Mouse (Mus musculus) forelimb bud, embryonic 11.5 days (tissue): ENCODE results near the gene Ica1l.
"Not testable (repeated sequence)": the region's sequence is repeated elsewhere in the genome, so short reads cannot be mapped to it uniquely, and the experiment has no call there.

Source experiments
- DNase-seq: peaks from one replicate; pipeline ENCODE4 v3.0.0-alpha.2; 2012; ENCODE audit warnings: low read depth, low spot score

The Ica1l gene

DNA sequence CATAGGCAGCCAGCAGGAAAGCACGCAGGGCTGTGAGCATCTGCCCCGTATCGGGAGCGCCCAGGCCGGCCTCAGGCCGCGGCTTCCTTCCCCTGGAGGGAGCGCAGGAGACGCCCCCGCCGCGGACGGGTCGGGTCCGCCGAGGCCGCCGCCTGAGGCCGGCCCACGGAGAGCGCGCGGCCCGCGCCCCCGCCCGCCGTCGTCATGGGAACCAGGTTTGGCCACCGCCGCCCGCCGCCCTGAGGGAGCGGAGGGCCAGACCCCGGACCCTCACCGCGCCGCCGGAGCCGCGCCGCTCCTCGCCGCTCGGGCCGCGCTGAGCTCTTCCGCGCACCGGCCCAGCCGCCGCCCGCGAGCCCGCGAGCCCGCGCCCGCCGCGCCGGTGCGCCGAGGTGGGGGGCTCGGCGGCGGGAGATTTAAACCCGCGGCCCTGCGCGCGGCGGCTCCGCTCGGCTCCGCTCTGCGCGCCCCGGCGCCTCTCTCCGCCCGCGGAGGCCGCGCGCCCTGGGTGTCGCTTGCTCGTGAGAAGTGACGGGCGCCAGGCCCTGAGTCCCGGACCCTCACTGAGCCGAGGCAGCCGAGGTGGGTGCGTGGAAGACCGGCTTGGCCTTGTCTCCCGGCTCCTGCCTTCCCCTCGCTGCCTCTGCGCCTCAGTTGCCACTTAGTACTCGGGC, at the start of gene Ica1l:
Gene Ica1l (minus strand): TSS at position 389 of the 674 bp plus-strand sequence.
- DNase-seq: peak; percentile 39

DNA sequence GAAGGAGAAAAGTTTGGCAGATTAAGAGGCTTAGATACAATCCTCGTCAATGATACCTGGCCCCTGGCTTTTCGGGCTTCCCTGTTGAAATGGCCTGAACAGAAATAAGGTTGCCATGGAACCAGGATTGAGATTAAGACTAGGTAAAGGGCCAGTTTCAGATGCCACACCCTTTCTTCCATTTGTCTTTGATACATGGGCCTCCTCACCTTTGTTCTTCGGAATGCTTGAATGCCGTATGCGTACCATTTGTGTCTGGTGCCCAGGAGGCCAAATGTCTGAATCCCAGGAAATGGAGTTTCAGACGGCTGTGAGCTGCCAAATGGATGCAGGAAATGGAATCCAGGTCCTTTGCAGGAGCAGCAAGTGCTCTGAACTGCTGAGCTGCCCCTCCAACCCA, 33.4 kb upstream of the Ica1l start:
- no peak for DNase-seq

DNA sequence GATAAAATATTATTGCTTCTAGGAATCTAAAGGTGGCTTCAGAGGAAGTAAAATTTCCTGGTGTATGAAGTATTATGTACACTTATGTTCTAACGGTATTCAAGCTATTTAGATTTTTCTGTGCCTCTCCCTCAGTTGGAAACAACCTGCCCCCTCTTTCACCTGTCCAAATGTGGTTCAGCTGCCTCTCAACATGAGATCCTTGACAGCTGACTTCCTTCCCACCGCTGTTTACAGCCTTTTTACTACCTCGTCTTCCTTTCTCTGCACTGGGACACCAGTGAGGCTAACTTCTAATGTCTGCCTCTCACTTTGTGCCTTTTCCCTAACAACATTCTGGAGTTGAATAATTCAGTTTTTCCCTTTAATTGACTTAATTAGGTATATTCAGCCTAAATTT, 32.6 kb upstream of the Ica1l start:
- DNase-seq: no peak

DNA sequence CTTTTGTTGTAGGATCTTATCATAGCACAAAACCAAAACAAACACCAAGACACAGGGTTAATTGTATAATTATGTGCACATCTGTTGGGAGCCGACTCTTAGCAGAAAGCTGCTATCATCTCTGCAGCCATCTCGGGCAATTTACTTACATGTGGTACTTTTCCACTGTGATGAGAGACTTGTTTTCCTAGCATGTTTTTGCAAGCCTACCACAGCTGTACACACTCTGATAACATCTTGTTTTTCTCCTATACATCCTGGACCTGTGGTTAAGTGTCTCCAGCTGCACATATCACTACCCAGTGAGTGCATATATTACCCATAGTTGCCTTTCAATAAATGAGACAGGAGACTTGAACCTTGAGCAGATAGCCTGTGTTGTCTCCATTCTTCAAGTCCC, 32.0 kb upstream of the Ica1l start:
- DNase-seq: no peak

DNA sequence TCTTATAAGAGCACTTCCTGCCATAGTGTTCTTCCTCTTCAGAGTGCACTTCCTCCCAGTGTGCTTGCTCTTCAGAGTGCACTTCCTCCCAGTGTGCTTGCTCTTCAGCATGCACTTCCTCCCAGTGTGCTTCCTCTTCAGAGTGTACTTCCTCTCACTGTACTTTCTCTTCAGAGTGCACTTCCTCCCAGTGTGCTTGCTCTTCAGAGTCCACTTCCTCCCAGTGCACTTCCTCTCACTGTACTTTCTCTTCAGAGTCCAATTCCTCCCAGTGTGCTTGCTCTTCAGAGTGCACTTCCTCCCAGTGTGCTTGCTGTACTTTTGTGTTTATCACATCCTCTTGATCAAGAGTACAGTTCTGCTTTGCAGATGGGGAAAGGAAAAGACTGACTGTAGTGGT, 27.7 kb upstream of the Ica1l start:
- not testable (repeated sequence) for DNase-seq

DNA sequence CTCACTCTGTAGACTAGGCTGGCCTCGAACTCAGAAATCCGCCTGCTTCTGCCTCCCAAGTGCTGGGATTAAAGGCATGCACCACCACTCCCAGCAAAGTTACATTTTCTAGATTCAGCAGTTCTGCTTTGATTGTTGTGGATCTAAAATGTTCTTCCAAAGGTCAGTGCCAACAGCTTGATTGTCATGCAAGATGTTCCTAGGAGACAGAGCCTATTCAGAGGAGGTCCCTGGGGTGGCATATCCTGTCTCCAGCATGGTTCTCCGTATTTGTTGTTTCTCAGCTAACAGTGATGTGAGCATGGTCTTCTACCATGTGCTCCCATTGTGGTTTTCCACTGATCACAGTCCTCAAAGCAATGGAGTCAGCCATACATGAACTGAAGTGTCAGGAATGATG, 13.3 kb upstream of the Ica1l start:
- no peak for DNase-seq

DNA sequence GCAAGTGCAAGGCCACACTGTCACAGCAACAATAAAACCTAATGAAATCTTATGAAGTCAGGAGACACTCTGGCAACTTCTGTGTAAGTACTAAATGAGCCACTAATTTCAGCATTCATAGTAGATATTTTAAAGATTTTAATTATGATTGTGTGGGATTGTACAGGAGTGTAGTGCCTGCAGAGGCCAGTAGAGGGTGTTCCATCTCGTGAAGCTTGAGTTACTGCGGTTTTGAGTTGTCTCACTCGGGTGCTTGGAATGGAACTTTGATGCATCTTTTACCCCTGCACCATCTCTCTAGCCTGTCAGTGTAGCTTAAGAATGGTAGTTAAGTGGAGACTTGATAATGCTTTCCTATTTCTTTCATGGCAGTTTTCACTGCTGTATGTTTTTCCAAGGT, 11.7 kb upstream of the Ica1l start:
- DNase-seq: no peak

DNA sequence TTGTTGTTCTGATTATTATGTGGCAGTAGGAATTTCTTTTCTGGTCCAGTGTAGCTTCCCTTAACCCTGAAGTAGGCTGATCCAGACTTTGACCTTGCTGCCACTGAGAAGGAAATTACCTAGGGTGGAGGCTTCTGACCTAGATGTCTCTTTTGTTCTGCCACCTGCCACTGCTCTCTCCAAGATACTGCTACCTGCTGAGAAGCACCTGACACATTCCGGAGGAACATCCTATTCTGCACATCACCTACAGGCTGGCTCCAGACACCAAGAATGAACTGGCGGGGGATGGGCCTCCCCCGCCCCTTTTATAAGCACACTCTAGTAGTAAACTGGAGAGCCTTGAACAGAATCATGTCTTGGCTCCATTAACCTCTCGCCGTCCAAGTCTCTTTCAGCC, 4.5 kb upstream of the Ica1l start:
- DNase-seq: not testable (repeated sequence)

DNA sequence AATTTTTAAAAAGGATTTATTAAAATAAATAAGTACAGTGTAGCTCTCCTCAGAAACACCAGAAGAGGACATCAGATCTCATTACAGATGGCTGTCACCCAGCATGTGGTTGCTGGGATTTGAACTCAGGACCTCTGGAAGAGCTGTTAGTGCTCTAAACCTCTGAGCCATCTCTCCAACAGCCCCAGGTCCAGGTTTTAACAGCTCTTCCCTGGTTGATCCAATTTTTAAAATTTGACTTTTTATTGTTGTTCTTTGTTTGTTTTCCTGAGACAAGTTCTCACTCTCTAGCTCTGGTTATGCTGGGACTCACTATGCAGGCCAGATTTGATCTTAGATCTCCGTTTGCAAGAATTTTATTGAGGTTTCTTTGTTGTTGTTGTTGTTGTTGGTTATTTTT, 1.6 kb upstream of the Ica1l start:
- DNase-seq: no peak

DNA sequence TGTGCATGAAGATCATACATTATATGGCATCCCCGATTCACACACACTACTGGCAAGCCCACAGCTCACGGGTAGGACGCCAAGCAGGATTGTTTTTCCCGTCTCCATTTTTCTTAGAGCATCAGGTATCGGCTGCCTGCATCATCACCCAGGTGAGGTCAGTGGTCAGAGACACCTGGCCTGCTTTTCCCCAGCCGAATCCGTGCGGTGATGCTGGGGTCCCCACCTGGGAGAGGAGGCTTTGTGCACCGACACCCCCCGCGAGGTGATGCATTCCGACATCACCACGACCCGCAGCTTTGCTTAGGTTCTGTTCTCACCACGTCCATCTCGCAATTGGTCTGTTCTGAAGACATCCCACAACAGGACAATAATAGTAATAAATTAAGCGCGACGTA, 587 bp downstream of the Ica1l start:
- DNase-seq: peak; percentile 28

DNA sequence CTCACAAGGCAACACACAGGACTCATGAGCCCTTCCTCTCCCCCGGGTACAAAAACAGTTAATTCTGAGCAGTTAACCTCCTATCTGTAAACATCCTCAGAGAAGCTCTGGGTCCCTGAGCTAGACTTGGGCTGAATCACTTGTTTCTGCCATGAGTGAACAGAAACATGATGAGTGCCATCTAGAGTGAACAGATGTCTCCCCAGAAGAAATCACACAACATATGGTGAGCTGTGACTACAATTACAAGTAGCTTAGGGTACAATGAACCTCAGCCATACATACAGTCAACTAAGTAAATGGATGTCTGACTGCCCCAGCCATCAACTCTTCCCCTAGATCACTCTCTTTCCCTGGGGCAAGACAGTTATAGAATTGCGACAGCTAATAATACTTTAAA, 7.9 kb downstream of the Ica1l start:
- no peak for DNase-seq

DNA sequence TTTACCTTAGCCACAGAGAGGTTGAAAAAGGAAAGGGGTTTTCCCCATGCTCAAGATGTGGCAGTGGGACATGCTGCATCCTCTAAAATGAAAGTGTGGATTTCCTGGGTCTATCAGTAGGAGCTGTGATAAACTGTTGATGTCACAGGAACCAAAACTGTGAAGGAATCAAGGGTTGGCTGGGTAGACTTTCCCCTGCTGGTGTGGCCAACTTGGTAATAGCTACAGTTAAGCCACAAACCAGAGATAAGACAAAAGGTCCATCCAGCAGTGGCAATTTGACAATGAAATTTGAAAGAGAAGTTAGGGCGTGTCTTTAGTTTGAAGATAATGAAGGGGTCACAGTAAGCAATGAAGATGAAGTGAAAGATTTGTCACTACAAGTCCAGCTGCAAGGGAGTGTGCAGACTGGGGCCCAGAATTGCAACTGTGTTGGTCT, 25.9 kb downstream of the Ica1l start:
- DNase-seq: no peak

DNA sequence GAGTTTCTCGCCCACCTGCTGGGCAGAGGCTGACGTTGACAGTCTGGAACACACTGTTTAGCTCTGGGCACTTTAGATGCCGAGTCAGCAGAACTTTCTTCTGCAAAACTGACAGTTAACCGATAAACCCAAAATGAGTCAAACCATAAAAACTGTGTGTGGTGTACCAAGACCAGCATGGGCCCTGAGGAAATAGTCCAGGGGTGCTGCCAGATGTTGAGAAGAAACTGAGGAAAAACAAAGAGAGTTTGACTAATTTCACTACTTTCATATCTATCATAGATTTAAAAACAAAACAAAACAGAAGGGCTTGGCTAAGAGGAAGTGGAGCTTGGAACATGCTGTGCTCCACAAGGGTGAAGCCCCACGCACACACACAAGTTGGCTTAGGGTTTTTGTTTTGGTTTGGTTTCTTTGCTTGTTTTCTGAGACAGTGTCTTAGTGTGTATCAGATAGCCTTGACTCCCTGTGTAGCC, 26.8 kb downstream of the Ica1l start:
- DNase-seq: no peak

DNA sequence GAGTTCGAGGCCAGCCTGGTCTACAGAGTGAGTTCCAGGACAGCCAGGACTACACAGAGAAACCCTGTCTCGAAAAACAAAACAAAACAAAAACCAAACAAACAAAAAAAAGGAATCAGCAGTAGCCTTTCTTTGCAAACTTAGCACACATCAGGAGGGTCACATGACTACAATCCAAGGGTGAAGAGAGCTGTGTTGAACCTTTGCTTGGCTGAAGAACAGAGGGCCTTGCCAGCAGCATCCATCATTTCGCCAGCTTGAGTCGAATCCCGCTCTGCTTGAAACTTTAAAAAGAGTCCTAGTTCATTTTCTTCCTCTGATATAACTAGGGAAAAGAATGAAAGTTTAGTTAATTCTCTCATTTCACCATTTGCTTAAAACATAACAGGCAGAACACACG, 27.5 kb downstream of the Ica1l start:
- no peak for DNase-seq

DNA sequence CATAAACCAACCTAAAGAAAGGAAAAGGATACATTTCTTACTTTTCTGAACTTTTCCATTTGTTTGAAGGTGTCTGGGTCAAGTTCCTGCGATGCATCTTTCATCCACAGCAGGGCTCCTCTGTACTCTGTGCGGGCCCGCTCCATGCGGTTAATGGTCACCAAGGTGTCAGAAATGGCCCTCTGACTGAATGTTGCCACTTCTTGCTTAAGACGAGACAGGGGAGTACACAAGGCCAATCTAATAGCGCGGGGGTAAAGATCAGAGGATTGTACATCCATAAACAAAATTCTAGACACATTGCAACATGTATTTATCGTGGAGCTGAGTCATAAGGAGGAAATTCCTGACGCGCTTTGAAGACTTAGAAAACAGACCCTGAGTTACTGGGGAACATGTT, 29.2 kb downstream of the Ica1l start:
- DNase-seq: no peak

DNA sequence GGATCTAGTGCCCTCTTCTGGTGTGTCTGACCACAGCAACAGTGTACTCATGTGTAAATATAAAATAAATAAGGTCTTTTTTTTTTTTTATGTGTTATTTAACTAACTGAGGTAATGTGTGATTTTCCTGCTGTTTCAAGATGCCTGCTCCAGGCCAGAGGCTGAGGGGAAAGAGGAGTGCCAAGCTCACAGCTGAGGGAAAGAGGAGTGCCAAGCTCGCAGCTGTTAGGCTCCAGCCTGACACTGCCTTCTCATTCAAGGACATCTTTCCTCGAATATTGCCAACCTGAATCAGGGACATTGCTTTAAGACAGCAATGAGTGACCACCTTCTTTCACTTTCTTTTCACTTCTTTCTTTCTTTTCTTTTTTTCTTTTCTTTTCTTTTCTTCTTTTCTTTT, 34.2 kb downstream of the Ica1l start:
- no peak for DNase-seq

DNA sequence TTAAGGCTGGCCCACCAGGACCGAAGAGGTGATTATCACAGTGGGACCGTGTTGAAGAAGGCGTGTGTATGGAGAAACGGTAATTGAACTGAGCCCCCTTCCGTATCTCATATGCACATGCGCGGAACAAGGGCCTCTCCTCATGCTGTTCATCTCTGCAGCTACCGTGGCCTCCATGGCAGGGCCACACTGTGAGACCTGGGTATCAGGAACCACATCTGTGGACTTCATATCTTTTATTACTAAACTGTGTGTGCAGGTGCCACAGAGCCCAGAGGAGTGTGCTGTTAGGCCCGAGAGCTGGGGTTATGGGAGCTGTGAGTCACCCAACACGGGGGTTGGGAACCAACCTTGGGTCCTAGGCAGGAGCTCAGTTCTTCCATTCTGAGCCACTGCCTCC, 35.6 kb downstream of the Ica1l start:
- DNase-seq: no peak

DNA sequence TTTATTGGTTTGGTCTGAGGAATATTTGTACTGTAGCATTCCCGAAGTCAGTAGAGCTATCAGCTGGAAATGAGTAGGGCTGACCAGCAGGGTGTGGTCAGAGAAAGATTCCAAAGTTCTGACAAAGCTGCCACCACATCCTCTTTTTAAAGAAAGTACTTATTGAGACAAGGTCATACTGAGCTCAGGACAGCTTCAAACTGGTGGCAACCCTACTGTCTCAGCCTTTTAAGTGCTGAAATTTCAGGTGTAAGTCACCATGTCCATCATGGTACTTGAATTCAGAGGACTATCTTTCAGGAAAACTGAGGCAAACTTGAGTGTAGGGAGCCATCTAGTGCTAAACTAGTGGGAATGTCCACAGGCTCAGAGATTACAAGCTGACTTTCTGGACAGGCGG, 42.7 kb downstream of the Ica1l start:
- no peak for DNase-seq

DNA sequence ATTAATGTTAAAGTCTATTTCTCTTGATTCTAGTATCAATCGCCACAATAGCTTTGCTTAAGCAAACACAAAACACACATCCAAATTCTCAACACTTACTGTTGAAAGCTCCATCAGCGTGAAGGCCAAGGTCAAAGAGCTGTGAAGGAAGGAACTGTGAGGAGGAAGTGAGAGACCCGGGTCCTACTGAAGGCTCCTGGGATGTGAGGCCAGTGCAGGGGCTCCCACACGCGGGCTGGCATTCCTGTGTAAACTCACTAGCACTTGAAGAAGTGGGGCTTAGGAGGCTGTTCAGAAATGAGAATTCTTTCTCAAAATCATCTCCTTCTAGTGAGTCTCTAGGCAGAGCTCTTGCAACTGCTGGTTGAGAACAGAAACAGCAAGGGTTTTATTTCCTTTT, 45.6 kb downstream of the Ica1l start:
- no peak for DNase-seq

DNA sequence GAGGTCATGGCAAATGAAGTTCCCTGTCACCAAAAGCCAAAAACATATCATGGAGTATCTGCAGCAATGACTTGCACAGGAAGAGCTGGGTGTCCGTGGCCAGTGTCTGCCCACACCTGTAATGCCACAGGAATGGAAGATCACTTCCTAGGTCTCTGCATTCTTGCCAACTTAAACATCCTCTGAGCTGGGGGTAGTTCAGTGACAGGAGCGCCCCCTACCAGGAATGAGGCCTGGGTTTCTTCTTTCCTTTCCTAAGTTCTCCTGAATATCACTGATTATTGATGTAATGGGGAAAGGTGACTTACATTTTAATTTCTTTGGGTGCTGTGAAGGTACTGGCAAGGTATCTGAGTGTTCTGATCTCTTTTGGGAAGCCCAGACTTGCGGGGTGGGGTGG, 47.3 kb downstream of the Ica1l start:
- DNase-seq: no peak

DNA sequence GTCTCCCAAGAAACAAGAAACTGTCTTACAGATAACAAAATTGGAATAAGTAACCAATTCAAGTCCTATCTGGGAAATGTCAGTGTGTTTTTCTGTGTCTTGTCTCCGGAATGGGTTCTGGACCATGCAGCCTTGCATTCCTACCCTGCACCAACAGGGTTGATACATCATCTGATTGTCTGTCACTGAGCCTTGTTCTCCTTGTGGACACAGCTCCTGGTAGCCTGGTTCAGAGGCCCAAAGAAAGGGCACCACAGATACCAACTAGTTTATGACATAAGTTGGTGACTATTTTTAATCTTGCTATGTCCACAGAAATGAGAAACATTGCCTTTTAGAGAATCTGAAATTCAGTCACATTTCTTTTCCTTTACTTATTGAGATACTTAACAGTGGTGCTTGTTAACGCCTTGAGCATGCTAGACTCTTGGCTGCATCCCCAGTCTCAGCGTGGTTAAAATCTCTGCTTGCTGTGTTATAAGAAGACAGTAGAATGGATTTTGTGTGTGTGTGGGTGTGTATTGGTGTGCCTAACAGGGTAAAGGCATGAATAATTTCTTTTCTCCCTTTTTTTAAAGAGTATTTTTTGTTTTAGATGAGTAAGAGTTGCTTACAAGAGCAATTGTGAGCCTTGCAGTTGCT, 55.5 kb downstream of the Ica1l start:
- no peak for DNase-seq

DNA sequence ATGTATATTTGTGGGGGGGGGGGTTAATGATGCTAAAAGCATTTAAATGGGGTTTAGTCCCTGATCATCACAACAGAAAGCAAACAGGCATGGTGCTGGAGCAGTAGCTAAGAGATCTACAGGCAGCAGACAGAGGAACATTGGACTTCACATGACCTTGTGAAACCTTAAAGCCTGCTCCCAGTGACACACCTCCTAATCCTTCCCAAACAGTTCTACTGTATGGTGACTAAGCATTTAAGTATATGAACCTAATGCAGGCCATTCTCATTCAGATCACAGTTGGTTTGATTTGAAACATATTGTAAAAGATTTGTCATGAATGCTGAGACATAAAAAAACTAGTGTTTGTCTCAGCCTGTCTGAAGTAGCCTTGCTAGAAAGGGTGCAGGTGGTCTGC, 56.4 kb downstream of the Ica1l start:
- no peak for DNase-seq

DNA sequence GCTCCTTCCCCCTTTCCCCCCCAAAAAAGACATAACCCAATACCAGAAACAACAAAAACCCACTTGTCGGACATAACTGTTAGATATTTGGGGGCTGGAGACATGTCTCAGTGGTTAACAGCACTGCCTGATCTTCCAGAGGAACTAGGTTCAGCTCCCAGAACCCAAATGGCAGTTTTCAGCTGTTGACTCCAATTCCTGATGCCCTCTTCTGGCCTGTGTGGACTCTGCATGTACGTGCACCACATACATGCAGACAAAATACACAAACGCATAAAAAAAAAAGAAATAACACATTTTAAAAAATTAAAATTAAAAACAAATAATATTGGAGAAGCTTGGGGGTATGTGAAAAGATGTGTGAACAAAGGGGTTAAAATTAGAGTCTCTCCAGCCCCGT, 75.7 kb downstream of the Ica1l start:
- DNase-seq: no peak
